Mouse (Mus musculus) lung, adult 2 months (tissue): Measurements from ENCODE around the gene Proser2. TPM values are rescaled to one million over a fixed set of nuclear protein-coding genes. Genes with fewer than 3 reads are reported as not detected.

Experiments
- DNase-seq: peaks from one replicate; pipeline ENCODE4 v3.0.0; 2022
- H3K4me1 ChIP-seq: fragments of 200-500 bp; 2 replicates; pipeline ENCODE4 v1.6.1; 2011; ENCODE audit warnings: low read length; ENCODE audit not compliant: control insufficient read depth, insufficient read depth
- H3K4me3 ChIP-seq: fragments of 200-500 bp; replicated peaks from 2 replicates; pipeline ENCODE3; 2011; ENCODE audit warnings: low read depth, mild to moderate bottlenecking, control low read depth, low read length; ENCODE audit errors: extremely low read depth
- CTCF ChIP-seq: fragments of 200-500 bp; IDR thresholded peaks from 2 replicates; pipeline ENCODE4 v1.5.1; 2011; ENCODE audit warnings: mild to moderate bottlenecking, low read length, control low read depth; ENCODE audit not compliant: insufficient read depth
- POLR2A ChIP-seq: fragments of 200-500 bp; IDR thresholded peaks from 2 replicates; pipeline ENCODE4 v1.6.1; 2011; ENCODE audit warnings: low read depth, mild to moderate bottlenecking, control low read depth, low read length, borderline replicate concordance; ENCODE audit errors: extremely low read depth
- WGBS: fragments of 180-500 bp; shearing (Covaris S2); methylation state at CpG from one replicate; pipeline ENCODE4 v1.1.7; 2018; 5-methylcytosine and 5-hydroxymethylcytosine counted together
- polyA plus RNA-seq: library from polyadenylated mRNA; depleted of rRNA; stranded (reverse); fragments of >200 nt; gene quantifications from 2 replicates; pipeline ENCODE4 v1.2.3, GENCODE M21; 2012

Gene Proser2
- polyA plus RNA-seq, 1 experiment: 10.2 TPM

GRCm38 (mm10) chr2:6081108-6081507 lies 48.9 kb downstream of the Proser2 start:
- Histone ChIP-seq H3K4me3 (no peak overlapping the region), H3K4me1 (0 out of 2 replicates have a peak, but pooled peaks cover 2% of the 10 kb centered on the region)
- TF ChIP-seq POLR2A: no peak
- TF ChIP-seq CTCF: no peak
- peak; percentile 53 for DNase-seq
- 28% methylated on average over 8 of the region's 8 CpGs for WGBS

GRCm38 (mm10) chr2:6080037-6080436 lies 50.0 kb downstream of the Proser2 start:
- Histone ChIP-seq H3K4me3 (no peak overlapping the region), H3K4me1 (0 out of 2 replicates have a peak, but pooled peaks cover 2% of the 10 kb centered on the region)
- TF ChIP-seq CTCF (no peak), POLR2A (no peak)
- DNase-seq: no peak
- 79% methylated on average over 1 of the region's 1 CpGs for WGBS

- no peak for TF ChIP-seq POLR2A
- TF ChIP-seq CTCF: no peak
- WGBS: 38% methylated on average over 1 of the region's 1 CpGs
- Histone ChIP-seq H3K4me3 (no peak overlapping the region), H3K4me1 (peaks cover 2% of the 10 kb centered on the region)
- DNase-seq: no peak
Observed at GRCm38 (mm10) chr2:6075530-6075896, 54.5 kb downstream of the Proser2 start.

- H3K4me3 ChIP-seq: no peak overlapping the region
- H3K4me1 ChIP-seq: peaks cover 2% of the 10 kb centered on the region
- TF ChIP-seq CTCF: no peak
- no peak for TF ChIP-seq POLR2A
- no peak for DNase-seq
- WGBS: 65% methylated on average over 10 of the region's 10 CpGs
Observed at GRCm38 (mm10) chr2:6074891-6075529, 55.0 kb downstream of the Proser2 start.

- DNase-seq: no peak
- WGBS: 80% methylated on average over 7 of the region's 7 CpGs
- peaks cover 2% of the 10 kb centered on the region for H3K4me1 ChIP-seq
- no peak overlapping the region for H3K4me3 ChIP-seq
- TF ChIP-seq POLR2A: no peak
- TF ChIP-seq CTCF: no peak
Observed at GRCm38 (mm10) chr2:6072685-6073260, 57.2 kb downstream of the Proser2 start.

- no peak for TF ChIP-seq CTCF
- TF ChIP-seq POLR2A: no peak
- H3K4me1 ChIP-seq: peaks cover 2% of the 10 kb centered on the region
- peak; percentile 61 for DNase-seq
- 21% methylated on average over 11 of the region's 11 CpGs for WGBS
- H3K4me3 ChIP-seq: no peak overlapping the region
Observed at GRCm38 (mm10) chr2:6071598-6072440, 58.2 kb downstream of the Proser2 start.

- Histone ChIP-seq H3K4me3 (no peak overlapping the region), H3K4me1 (peaks cover 2% of the 10 kb centered on the region)
- TF ChIP-seq CTCF (no peak), POLR2A (no peak)
- 73% methylated on average over 11 of the region's 11 CpGs for WGBS
- no peak for DNase-seq
Observed at GRCm38 (mm10) chr2:6070925-6071324, 59.1 kb downstream of the Proser2 start.

GRCm38 (mm10) chr2:6067341-6067740 lies 62.7 kb downstream of the Proser2 start:
- 79% methylated on average over 6 of the region's 6 CpGs for WGBS
- DNase-seq: no peak
- Histone ChIP-seq H3K4me3 (no peak overlapping the region), H3K4me1 (peaks cover 2% of the 10 kb centered on the region)
- TF ChIP-seq POLR2A: no peak
- TF ChIP-seq CTCF: no peak

GRCm38 (mm10) chr2:6060071-6060804 lies 69.8 kb downstream of the Proser2 start:
- TF ChIP-seq CTCF: no peak
- TF ChIP-seq POLR2A: no peak
- Histone ChIP-seq H3K4me3 (no peak overlapping the region), H3K4me1 (no peaks in the 10 kb centered on the region)
- DNase-seq: no peak
- 80% methylated on average over 10 of the region's 10 CpGs for WGBS
